Mouse (Mus musculus) gonadal fat pad, adult 2 months (tissue): ENCODE measurements around the gene Hacl1. TPM values are rescaled to one million over a fixed set of nuclear protein-coding genes. Genes with fewer than 3 reads are reported as not detected.

Experiments used
- DNase-seq: peaks from one replicate; pipeline ENCODE4 v3.0.0-alpha.2; 2012; ENCODE audit warnings: low read depth
- polyA plus RNA-seq: library from polyadenylated mRNA; depleted of rRNA; stranded (reverse); fragments of >200 nt; gene quantifications from 2 replicates; pipeline ENCODE4 v1.2.3, GENCODE M21; 2012

The Hacl1 gene
- polyA plus RNA-seq, 1 experiment = 17.7 TPM

GRCm38 (mm10) chr14:31576846-31577697 lies 64.0 kb downstream of the Hacl1 start:
- DNase-seq = no peak

GRCm38 (mm10) chr14:31575866-31576265 lies 65.2 kb downstream of the Hacl1 start:
- DNase-seq = no peak

GRCm38 (mm10) chr14:31574903-31575665 lies 66.0 kb downstream of the Hacl1 start:
- DNase-seq = no peak

- DNase-seq = no peak
Observed at GRCm38 (mm10) chr14:31572561-31573175, 68.4 kb downstream of the Hacl1 start.

GRCm38 (mm10) chr14:31571419-31571818 lies 69.7 kb downstream of the Hacl1 start:
- no peak for DNase-seq

GRCm38 (mm10) chr14:31570131-31570951 lies 70.7 kb downstream of the Hacl1 start:
- no peak for DNase-seq

- no peak for DNase-seq
Observed at GRCm38 (mm10) chr14:31569151-31569631, 71.9 kb downstream of the Hacl1 start.

GRCm38 (mm10) chr14:31565478-31566212 lies 75.4 kb downstream of the Hacl1 start:
- DNase-seq = no peak

- DNase-seq = no peak
Observed at GRCm38 (mm10) chr14:31564452-31565179, 76.5 kb downstream of the Hacl1 start.

- no peak for DNase-seq
Observed at GRCm38 (mm10) chr14:31560886-31561285, 80.2 kb downstream of the Hacl1 start.

GRCm38 (mm10) chr14:31559216-31559615 lies 81.9 kb downstream of the Hacl1 start:
- no peak for DNase-seq

GRCm38 (mm10) chr14:31557784-31558183 lies 83.3 kb downstream of the Hacl1 start:
- DNase-seq = no peak

- no peak for DNase-seq
Observed at GRCm38 (mm10) chr14:31557273-31557672, 83.8 kb downstream of the Hacl1 start.

- DNase-seq = no peak
Observed at GRCm38 (mm10) chr14:31556526-31557260, 84.4 kb downstream of the Hacl1 start.

GRCm38 (mm10) chr14:31555963-31556434 lies 85.1 kb downstream of the Hacl1 start:
- DNase-seq = no peak

- DNase-seq = no peak
Observed at GRCm38 (mm10) chr14:31555021-31555420, 86.1 kb downstream of the Hacl1 start.
